Mouse (Mus musculus) spleen, postnatal 14 days (tissue): Measurements from ENCODE around the gene Zp2.

Experiments
- DNase-seq, 2 experiments: peaks; one replicate each; pipeline ENCODE4 v3.0.0; 2021 to 2022; ENCODE audit warnings: low spot score in 2 of 2

Gene Zp2

DNA sequence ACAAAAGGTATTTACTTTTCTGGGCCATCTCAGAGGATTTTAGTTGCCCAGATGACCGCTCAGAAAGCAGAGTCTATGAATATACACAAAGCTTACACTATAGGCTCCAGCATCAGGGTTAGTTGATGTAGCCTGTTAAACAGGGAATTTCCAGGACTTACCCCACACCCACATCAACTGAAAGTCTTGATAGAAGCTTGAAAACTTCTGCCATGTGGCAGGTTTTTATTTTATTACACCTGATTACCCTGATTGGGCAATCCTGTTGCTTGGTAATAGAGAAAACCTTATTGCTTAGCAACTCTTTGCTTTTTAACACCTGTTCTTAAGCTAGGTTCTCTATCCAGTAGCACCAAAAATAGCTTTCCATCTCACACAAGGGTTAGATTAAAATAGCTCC is 2.3 kb downstream of the Zp2 start:
- no peak for DNase-seq

GRCm38 (mm10) chr7:120128951-120129350 is 16.1 kb downstream of the Zp2 start:
- no peak for DNase-seq

DNA sequence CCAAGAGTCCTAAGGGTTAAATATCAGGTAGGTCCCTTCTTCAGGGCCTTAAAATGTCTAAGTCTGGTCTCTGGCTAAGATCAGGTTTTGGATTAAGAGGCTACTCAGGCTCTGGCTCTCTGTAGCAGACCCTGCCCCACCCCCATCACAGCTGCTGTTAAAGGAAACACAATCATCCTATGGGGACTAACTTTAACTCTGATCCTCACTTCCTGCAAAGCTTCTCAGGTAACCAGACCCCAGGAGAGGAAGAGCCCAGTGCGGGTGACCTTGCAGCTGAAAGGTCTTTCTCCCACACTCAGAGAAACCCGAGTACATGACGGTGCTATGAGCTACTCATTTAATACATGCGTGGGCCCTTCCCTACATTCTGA is 17.4 kb downstream of the Zp2 start:
- no peak for DNase-seq

- no peak for DNase-seq
Observed at GRCm38 (mm10) chr7:120126976-120127685, 18.0 kb downstream of the Zp2 start.

GRCm38 (mm10) chr7:120124844-120125243 is 20.2 kb downstream of the Zp2 start:
- peak in 1 of 2 experiments; percentile 7 for DNase-seq

DNA sequence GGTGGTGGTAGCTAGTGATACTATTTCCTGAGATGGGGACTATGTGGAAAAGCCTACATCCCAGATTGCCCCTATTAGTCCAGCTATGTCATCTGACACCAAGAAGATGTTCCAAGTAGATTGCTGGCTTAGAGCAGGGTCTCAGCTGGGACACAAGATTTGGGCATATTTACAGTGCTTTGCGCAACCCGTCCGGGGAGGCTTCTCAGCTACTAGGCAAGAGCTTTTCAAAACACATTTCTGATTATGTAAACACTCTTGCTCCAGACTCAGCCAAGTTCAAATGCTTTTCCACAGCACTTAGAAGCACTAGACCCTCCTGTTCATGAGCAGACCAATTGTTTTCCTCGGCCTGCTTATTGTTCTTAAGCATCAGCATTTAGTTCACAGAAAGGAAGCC is 21.3 kb downstream of the Zp2 start:
- no peak for DNase-seq

- no peak for DNase-seq
Observed at GRCm38 (mm10) chr7:120117529-120117928, 27.6 kb downstream of the Zp2 start.

GRCm38 (mm10) chr7:120116976-120117375 is 28.1 kb downstream of the Zp2 start:
- no peak for DNase-seq

- DNase-seq: no peak
Observed at GRCm38 (mm10) chr7:120109676-120110075, 35.4 kb downstream of the Zp2 start.

GRCm38 (mm10) chr7:120106356-120106755 is 38.7 kb downstream of the Zp2 start:
- no peak for DNase-seq

DNA sequence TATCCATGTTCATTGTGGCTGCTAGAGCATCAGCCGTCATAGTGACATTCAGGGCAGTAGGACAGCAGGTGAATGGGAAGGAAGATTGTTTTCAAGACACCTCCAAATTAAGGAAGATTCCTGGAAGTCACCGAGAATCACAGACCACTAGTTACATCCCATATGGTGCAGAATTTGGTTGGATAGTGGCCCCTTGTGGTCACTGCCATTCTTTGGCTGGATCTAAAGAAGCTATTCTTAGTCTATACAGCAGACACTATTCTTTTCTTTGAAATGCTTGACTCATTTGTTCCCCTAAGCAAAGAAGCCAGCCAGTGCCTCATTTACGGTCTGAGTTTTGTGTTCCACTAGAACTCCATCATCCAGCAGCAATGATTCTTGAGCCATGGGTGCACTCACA is 40.1 kb downstream of the Zp2 start:
- DNase-seq: no peak

GRCm38 (mm10) chr7:120103019-120103567 is 42.0 kb downstream of the Zp2 start:
- DNase-seq: no peak

GRCm38 (mm10) chr7:120102164-120102972 is 42.7 kb downstream of the Zp2 start, which contains the start of gene Tmem159:
Tmem159 (plus strand) TSS chr7:120102353.
- DNase-seq: peak; percentile 35 to 40

DNA sequence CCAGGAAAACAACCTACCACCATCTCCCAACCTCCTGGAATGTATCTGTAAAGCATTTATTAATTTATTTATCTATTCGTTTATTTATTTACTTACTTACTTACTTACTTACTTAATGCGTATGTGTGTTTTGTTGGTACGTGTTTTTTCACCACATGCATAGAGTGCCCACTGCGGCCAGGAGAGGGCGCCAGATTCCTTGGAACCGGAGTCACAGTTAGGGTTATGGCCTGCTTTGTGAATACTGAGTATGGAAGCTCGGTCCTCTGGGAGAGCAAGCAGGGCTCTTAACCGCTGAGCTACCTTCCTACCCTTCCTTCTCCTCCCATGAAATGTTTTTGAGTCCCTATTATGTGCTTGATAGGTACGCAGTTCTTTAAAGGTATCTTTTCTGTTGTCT is 46.7 kb downstream of the Zp2 start:
- peak in 1 of 2 experiments; percentile 9 for DNase-seq

DNA sequence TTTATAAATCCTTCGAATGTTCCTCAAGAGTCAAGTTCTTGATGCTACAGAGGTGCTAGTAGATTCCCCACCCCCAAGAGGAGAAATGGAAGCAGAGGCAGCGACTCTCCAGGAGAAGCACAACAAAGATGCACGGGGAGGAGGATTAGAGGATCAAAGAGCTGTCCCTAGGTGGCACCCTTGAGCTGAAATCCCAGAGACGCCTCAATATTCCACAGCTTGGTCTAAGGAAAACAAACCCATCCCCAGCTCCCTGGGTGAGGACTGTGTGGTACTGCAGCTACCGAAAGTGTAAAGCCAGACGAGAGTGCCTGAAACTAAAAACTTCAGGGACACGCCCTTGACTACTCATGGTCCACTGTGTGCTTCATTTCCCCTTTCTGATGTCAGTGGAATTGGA is 47.2 kb downstream of the Zp2 start:
- no peak for DNase-seq

DNA sequence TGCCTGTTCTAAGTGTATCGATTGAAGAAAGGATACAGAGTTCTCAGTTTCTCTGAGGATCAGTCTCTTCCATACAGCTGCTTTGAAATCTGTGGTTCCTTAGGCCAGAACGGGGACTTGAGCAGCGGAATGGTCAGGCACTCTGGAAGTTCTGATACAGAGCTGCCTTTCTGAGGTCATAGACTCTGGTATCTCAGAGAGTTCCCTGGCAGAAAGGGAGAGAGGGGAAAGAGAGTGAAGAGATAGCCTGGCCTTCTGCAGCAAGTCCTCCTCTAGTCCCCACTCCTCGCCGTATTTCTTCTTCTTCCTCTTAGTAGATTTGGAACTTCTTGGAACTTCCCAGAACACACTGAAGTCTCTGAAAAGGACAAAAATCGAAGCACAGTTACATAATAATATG is 49.9 kb downstream of the Zp2 start, which contains the start of gene Dnah3:
Dnah3 (minus strand) TSS at position 101 of the 400 bp plus-strand sequence.
- no peak for DNase-seq

GRCm38 (mm10) chr7:120094216-120094615 is 50.9 kb downstream of the Zp2 start:
- no peak for DNase-seq

- no peak for DNase-seq
Observed at GRCm38 (mm10) chr7:120093033-120093432, 52.1 kb downstream of the Zp2 start.

DNA sequence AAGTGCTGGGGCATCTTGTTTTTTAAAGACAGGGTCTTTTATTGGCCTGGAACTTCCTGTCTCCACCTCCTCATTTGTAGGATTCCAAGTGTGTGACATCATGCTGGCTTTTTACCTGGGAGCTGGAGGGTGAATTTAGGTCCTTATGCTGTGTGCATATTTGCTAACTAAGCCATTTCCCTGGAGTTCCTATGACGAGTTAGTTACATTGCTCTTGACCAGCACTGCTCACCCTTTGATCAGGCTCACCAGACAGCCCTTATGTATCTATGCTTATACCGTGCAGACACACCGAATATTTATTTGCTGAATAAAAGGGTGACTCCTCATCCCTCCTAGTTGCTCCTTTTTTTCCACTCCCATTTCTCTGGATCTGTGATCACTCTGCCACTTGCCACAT is 64.9 kb downstream of the Zp2 start:
- DNase-seq: no peak
